In genomic region chr17:45629861-45630694, GRCm38 (mm10) we compare ENCODE assay signal across 8 mouse cellular contexts. TPM values are rescaled to one million over a fixed set of nuclear protein-coding genes. Genes with fewer than 3 reads are reported as not detected.
DNase-seq lines count a peak whose midpoint lies in the region; ATAC-seq and TF ChIP-seq lines count a peak whose summit lies in the region.

No protein-coding gene starts in this region.

- peak overlapping the region; percentile 81 for H3K4me2 ChIP-seq in lung, embryonic 16.5 days (ENCODE audit: low read depth, low read length)

- H3K27me3 ChIP-seq in cerebellum, adult 2 months (ENCODE audit: control insufficient read depth, insufficient read depth, low read length) = no peaks in the 10 kb centered on the region
- H3K27me3 ChIP-seq in hindbrain, embryonic 10.5 days (ENCODE audit: insufficient read depth, poor library complexity, severe bottlenecking) = no peaks in the 10 kb centered on the region
- no peaks in the 10 kb centered on the region for H3K27me3 ChIP-seq in lung, embryonic 16.5 days (ENCODE audit: control insufficient read depth, insufficient read depth, low read depth, low read length)

- TF ChIP-seq POLR2A in cerebellum, adult 2 months (IDR thresholded peaks at IDR 0.05; ENCODE audit: borderline replicate concordance, insufficient read depth, low read length) = peak; percentile 62

- peak overlapping the region; percentile 81 for H3K27ac ChIP-seq in ES-E14 (ENCODE audit: insufficient read depth, low read depth, low read length, poor library complexity, severe bottlenecking)
- H3K27ac ChIP-seq in cerebellum, adult 2 months (ENCODE audit: insufficient read depth, low read length) = 0 out of 2 replicates have a peak overlapping the region, but pooled peaks have one; percentile 24
- H3K27ac ChIP-seq in hindbrain, embryonic 10.5 days = peak overlapping the region; percentile 88
- H3K27ac ChIP-seq in lung, embryonic 16.5 days (ENCODE audit: low read length) = peak overlapping the region; percentile 85

- in situ Hi-C loops in ES-E14 (cut with MboI; ENCODE audit: low sequenced_read_pairs in 2 of 2, unreplicated experiment in 2 of 2) = loop anchor here in 1 of 2 experiments (5.0 kb wide), 1 partner anchor 43 kb away; no protein-coding TSS in a partner anchor

- WGBS in cerebellum, adult 2 months = 2% methylated on average over 34 of the region's 34 CpGs
- 2% methylated on average over 34 of the region's 34 CpGs for WGBS in hindbrain, embryonic 10.5 days
- WGBS in lung, embryonic 16.5 days = 2% methylated on average over 34 of the region's 34 CpGs

- no peaks in the 10 kb centered on the region for H3K9me3 ChIP-seq in ES-E14 (ENCODE audit: control insufficient read depth, insufficient read depth, low read depth, low read length)
- no peaks in the 10 kb centered on the region for H3K9me3 ChIP-seq in hindbrain, embryonic 10.5 days
- no peaks in the 10 kb centered on the region for H3K9me3 ChIP-seq in lung, embryonic 16.5 days (ENCODE audit: control insufficient read depth, low read length)

- TF ChIP-seq CTCF in cerebellum, adult 2 months (IDR thresholded peaks at IDR 0.05; ENCODE audit: borderline replicate concordance, insufficient read depth, low read depth, low read length) = peak; percentile 57; the same call in 1 of the 2 replicates

- peak overlapping the region; percentile 49; the same call in 1 of the 2 replicates for H3K9ac ChIP-seq in ES-E14 (ENCODE audit: insufficient read depth, low read depth, low read length, poor library complexity, severe bottlenecking)
- H3K9ac ChIP-seq in lung, embryonic 16.5 days (ENCODE audit: low read length) = peak overlapping the region; percentile 66

- no peaks in the 10 kb centered on the region for H3K36me3 ChIP-seq in ES-E14 (ENCODE audit: control insufficient read depth, insufficient read depth, low read length, poor library complexity, severe bottlenecking)
- H3K36me3 ChIP-seq in hindbrain, embryonic 10.5 days = no peaks in the 10 kb centered on the region
- H3K36me3 ChIP-seq in lung, embryonic 16.5 days (ENCODE audit: control insufficient read depth, insufficient read depth, low read length) = no peaks in the 10 kb centered on the region

- DNase-seq in ES-E14 (ENCODE audit: low read depth, low spot score) = peak; percentile 78
- DNase-seq in cerebellum, adult 2 months = peak; percentile 79 to 81
- peak; percentile 24 to 84 for DNase-seq in frontal cortex, adult 2 months (ENCODE audit: extremely low spot score in 1 of 2, low spot score in 1 of 2)
- DNase-seq in hindbrain, embryonic 10.5 days (ENCODE audit: low spot score) = peak; percentile 76
- peak; percentile 66 to 76 for DNase-seq in layer of hippocampus, postnatal 10 days (ENCODE audit: low spot score in 2 of 2)
- DNase-seq in ovary, postnatal 36 days (ENCODE audit: low spot score) = peak; percentile 59
- DNase-seq in thymus, postnatal 4 days = peak; percentile 85

- peak; percentile 72 for ATAC-seq in lung, embryonic 16.5 days (ENCODE audit: low read depth)

- H3K4me1 ChIP-seq in ES-E14 (ENCODE audit: control insufficient read depth in 2 of 2, insufficient read depth in 2 of 2, low read length in 2 of 2, poor library complexity in 1 of 2) = peaks cover 10 to 37% of the 10 kb centered on the region in 2 experiments
- H3K4me1 ChIP-seq in cerebellum, adult 2 months (ENCODE audit: control insufficient read depth, insufficient read depth, low read length) = peaks cover 3% of the 10 kb centered on the region
- peaks cover 44% of the 10 kb centered on the region for H3K4me1 ChIP-seq in hindbrain, embryonic 10.5 days (replicated peaks)
- peaks cover 31% of the 10 kb centered on the region for H3K4me1 ChIP-seq in lung, embryonic 16.5 days (replicated peaks; ENCODE audit: control insufficient read depth, insufficient read depth, low read length)

- H3K4me3 ChIP-seq in ES-E14 (ENCODE audit: insufficient read depth in 1 of 2, low read depth in 1 of 2, low read length in 2 of 2, poor library complexity in 1 of 2, severe bottlenecking in 1 of 2) = peak overlapping the region; percentile 47 to 48
- H3K4me3 ChIP-seq in cerebellum, adult 2 months (replicated peaks; ENCODE audit: insufficient read depth, low read depth, low read length) = peak overlapping the region; percentile 62
- H3K4me3 ChIP-seq in hindbrain, embryonic 10.5 days = peak overlapping the region; percentile 61
- H3K4me3 ChIP-seq in lung, embryonic 16.5 days (ENCODE audit: low read length) = peak overlapping the region; percentile 42

TF ChIP-seq in ES-E14, 5 proteins besides CTCF, POLR2A, EP300 and RAD21:
- peak; percentile 31; the same call in 1 of the 2 replicates for TF ChIP-seq ZC3H11A (IDR thresholded peaks at IDR 0.05; ENCODE audit: borderline replicate concordance, low read depth, low read length)
- TF ChIP-seq ZNF384 (IDR thresholded peaks at IDR 0.05; ENCODE audit: low read depth, low read length) = no peak
- no peak for TF ChIP-seq CHD2 (IDR thresholded peaks at IDR 0.05; ENCODE audit: low read depth, low read length)
- TF ChIP-seq MAFK (IDR thresholded peaks at IDR 0.05; ENCODE audit: insufficient read depth, low read depth, low read length) = 0 out of 2 replicates have a peak, but pooled peaks have one; percentile 14
- TF ChIP-seq HCFC1 (IDR thresholded peaks at IDR 0.05; ENCODE audit: borderline replicate concordance, insufficient read depth, low read length) = no peak

RNA-seq across cellular contexts. Expression of gene Mymx, which starts 28.2 kb away (rescaled TPM):
- 66.0 and 95.3 TPM in 2 replicates for total RNA-seq in ES-E14 (2012; rRNA removed)
- polyA plus RNA-seq in cerebellum, adult 2 months (2012; rRNA removed) = not detected in 2 replicates
- not detected in 2 replicates for polyA plus RNA-seq in frontal cortex, adult 2 months (2012; rRNA removed)
- 0.62 TPM in 1 of 2 replicates, not detected in the other for polyA plus RNA-seq in hindbrain, embryonic 10.5 days (2016; fragmentation: Nextera tagmentation; extraction: Ambion mirVana)
- not detected for total RNA-seq in layer of hippocampus, postnatal 10 days (2021)
- polyA plus RNA-seq in lung, embryonic 16.5 days (2015; fragmentation: Nextera tagmentation; extraction: Ambion mirVana) = 0.39 and 0.91 TPM in 2 replicates

RNA-seq across cellular contexts. Expression of gene Capn11, which starts 29.0 kb away (rescaled TPM):
- total RNA-seq in ES-E14 (2012; rRNA removed) = 0.48 TPM in 1 of 2 replicates, not detected in the other
- polyA plus RNA-seq in cerebellum, adult 2 months (2012; rRNA removed) = 3.8 and 4.7 TPM in 2 replicates
- polyA plus RNA-seq in frontal cortex, adult 2 months (2012; rRNA removed) = 0.23 and 0.34 TPM in 2 replicates
- 0.31 and 1.2 TPM in 2 replicates for polyA plus RNA-seq in hindbrain, embryonic 10.5 days (2016; fragmentation: Nextera tagmentation; extraction: Ambion mirVana)
- total RNA-seq in layer of hippocampus, postnatal 10 days (2021) = 1 to 10 TPM; 1.1 to 1.3 TPM
- 0.72 and 0.78 TPM in 2 replicates for polyA plus RNA-seq in lung, embryonic 16.5 days (2015; fragmentation: Nextera tagmentation; extraction: Ambion mirVana)

RNA-seq across cellular contexts. Expression of gene Slc29a1, which starts 30.7 kb away (rescaled TPM):
- total RNA-seq in ES-E14 (2012; rRNA removed) = 321 and 677 TPM in 2 replicates
- polyA plus RNA-seq in cerebellum, adult 2 months (2012; rRNA removed) = 72.2 and 75.6 TPM in 2 replicates
- polyA plus RNA-seq in frontal cortex, adult 2 months (2012; rRNA removed) = 35.4 and 38.9 TPM in 2 replicates
- polyA plus RNA-seq in hindbrain, embryonic 10.5 days (2016; fragmentation: Nextera tagmentation; extraction: Ambion mirVana) = 60.4 and 72.0 TPM in 2 replicates
- total RNA-seq in layer of hippocampus, postnatal 10 days (2021) = 10 to 100 TPM; 27.1 to 37.0 TPM
- polyA plus RNA-seq in lung, embryonic 16.5 days (2015; fragmentation: Nextera tagmentation; extraction: Ambion mirVana) = 100 and 106 TPM in 2 replicates

RNA-seq across cellular contexts. Expression of gene Mrpl14, which starts 56.0 kb away (rescaled TPM):
- total RNA-seq in ES-E14 (2012; rRNA removed) = 39.2 and 48.2 TPM in 2 replicates
- 78.4 and 84.2 TPM in 2 replicates for polyA plus RNA-seq in cerebellum, adult 2 months (2012; rRNA removed)
- polyA plus RNA-seq in frontal cortex, adult 2 months (2012; rRNA removed) = 48.4 and 52.8 TPM in 2 replicates
- polyA plus RNA-seq in hindbrain, embryonic 10.5 days (2016; fragmentation: Nextera tagmentation; extraction: Ambion mirVana) = 146 and 150 TPM in 2 replicates
- total RNA-seq in layer of hippocampus, postnatal 10 days (2021) = 10 to 100 TPM; 37.3 to 42.5 TPM
- polyA plus RNA-seq in lung, embryonic 16.5 days (2015; fragmentation: Nextera tagmentation; extraction: Ambion mirVana) = 191 and 214 TPM in 2 replicates

RNA-seq across cellular contexts. Expression of gene Tmem63b, which starts 56.6 kb away (rescaled TPM):
- total RNA-seq in ES-E14 (2012; rRNA removed) = 89.1 and 139 TPM in 2 replicates
- 196 and 199 TPM in 2 replicates for polyA plus RNA-seq in cerebellum, adult 2 months (2012; rRNA removed)
- polyA plus RNA-seq in frontal cortex, adult 2 months (2012; rRNA removed) = 176 and 198 TPM in 2 replicates
- 60.5 and 83.5 TPM in 2 replicates for polyA plus RNA-seq in hindbrain, embryonic 10.5 days (2016; fragmentation: Nextera tagmentation; extraction: Ambion mirVana)
- 100 to 1,000 TPM; 223 to 234 TPM for total RNA-seq in layer of hippocampus, postnatal 10 days (2021)
- polyA plus RNA-seq in lung, embryonic 16.5 days (2015; fragmentation: Nextera tagmentation; extraction: Ambion mirVana) = 52.7 and 55.6 TPM in 2 replicates

Comparison
In these comparisons a context has a peak if more than half of its experiments do, and no peak if none do; other contexts are left out.
1. Peak in every context shown above with its lines: DNase-seq, ATAC-seq, H3K4me3 ChIP-seq and H3K27ac ChIP-seq.
2. H3K27ac ChIP-seq: peak in every context shown above with its lines; median percentile 88 in hindbrain, embryonic 10.5 days; 85 in lung, embryonic 16.5 days; 81 in ES-E14; 24 in cerebellum, adult 2 months.